Mouse (Mus musculus): ENCODE results near the gene Gsdma.

DNA sequence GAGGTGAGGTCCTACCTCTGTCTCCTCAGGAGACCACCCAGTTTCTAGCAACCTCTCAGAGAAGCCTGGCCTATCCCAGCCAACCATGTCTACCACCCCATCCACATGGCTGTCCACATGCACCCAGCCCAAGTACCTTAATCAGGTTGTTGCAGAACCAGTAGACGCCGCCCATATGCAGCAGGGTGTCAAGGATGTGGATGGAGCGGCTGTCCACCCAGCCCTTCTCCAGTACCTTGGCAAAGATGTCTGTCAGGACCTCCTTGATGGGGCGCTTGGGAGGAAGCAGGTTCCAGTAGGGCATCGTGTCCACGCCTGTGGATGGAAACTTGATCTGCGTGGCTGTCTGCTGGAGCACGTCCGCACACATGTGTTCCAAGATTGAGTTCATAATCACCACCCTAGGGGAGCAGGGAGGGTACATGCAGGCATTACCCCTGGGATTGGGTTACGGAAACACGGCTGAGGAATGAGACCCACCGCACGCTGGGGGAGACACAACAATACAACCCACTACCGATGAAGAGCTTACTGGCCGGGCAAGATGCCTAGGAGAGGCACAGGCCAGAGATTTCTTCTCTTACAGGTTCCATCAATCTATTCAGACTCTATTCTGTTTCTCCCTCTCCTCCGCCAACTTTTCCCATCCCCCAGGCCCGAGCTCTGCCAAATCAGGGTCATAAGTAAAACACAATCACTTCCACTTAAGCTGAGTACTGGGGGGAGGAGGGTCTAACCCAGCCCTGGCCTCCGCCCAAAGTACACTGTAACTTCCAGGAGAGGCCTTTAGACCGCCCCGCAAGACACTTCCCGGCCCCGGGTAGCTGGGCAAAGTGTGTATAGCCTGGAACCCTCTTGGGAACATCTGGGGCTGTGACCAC is 43.5 kb downstream of the Gsdma start:
- TF ChIP-seq FLI1 (IDR thresholded peaks at IDR 0.05; ENCODE audit: low read length) (no peak), GATA1 (IDR thresholded peaks at IDR 0.05; ENCODE audit: borderline replicate concordance, low read length) (no peak)

All from megakaryocyte, embryonic 14.5 days (primary cell).